Mouse (Mus musculus) C2C12 (cell line): ENCODE data around the gene Kcnma1. TPM values are rescaled to one million over a fixed set of nuclear protein-coding genes. Genes with fewer than 3 reads are reported as not detected.

Experiments used
- H3K27me3 ChIP-seq: one replicate; pipeline ENCODE4 v1.6.1; 2011; ENCODE audit not compliant: control insufficient read depth, insufficient read depth, insufficient read length
- H3K36me3 ChIP-seq: one replicate; pipeline ENCODE4 v1.6.1; 2011; ENCODE audit not compliant: control insufficient read depth, insufficient read depth
- H3K4me3 ChIP-seq: one replicate; pipeline ENCODE4 v1.5.1; 2011; ENCODE audit warnings: mild to moderate bottlenecking, control low read depth; ENCODE audit not compliant: poor library complexity, insufficient read depth, severe bottlenecking
- H3K79me2 ChIP-seq: one replicate; pipeline ENCODE4 v1.6.1; 2011; ENCODE audit not compliant: control insufficient read depth, insufficient read depth
- H3K79me3 ChIP-seq: one replicate; pipeline ENCODE4 v1.6.1; 2011; ENCODE audit warnings: low read depth, control low read depth
- H3ac ChIP-seq: one replicate; pipeline ENCODE3; 2011; ENCODE audit warnings: low read depth; ENCODE audit not compliant: control insufficient read depth, insufficient read length
- CEBPB ChIP-seq: IDR thresholded peaks from one replicate; pipeline ENCODE4 v1.6.1; 2011; ENCODE audit warnings: low read depth, mild to moderate bottlenecking, control low read depth, moderate library complexity
- CTCF ChIP-seq: IDR thresholded peaks from one replicate; pipeline ENCODE4 v1.5.1; 2011; ENCODE audit not compliant: control insufficient read depth, insufficient read depth, insufficient read length
- FOSL1 ChIP-seq: IDR thresholded peaks from one replicate; pipeline ENCODE4 v1.8.0; 2011; ENCODE audit warnings: mild to moderate bottlenecking, low read length; ENCODE audit not compliant: poor library complexity, insufficient read depth, severe bottlenecking
- MAX ChIP-seq: IDR thresholded peaks from one replicate; pipeline ENCODE4 v1.6.1; 2011; ENCODE audit warnings: mild to moderate bottlenecking, control low read depth
- MYOD1 ChIP-seq: IDR thresholded peaks from one replicate; pipeline ENCODE4 v1.6.1; 2011; ENCODE audit warnings: low read depth; ENCODE audit not compliant: control insufficient read depth, insufficient read length
- MYOG ChIP-seq: IDR thresholded peaks from one replicate; pipeline ENCODE4 v1.6.1; 2011; ENCODE audit not compliant: control insufficient read depth, insufficient read length; ENCODE audit errors: extremely low read depth
- USF1 ChIP-seq: IDR thresholded peaks from one replicate; pipeline ENCODE4 v1.6.1; 2011; ENCODE audit warnings: low read depth, mild to moderate bottlenecking, control low read depth, moderate library complexity
- polyA plus RNA-seq: library from polyadenylated mRNA; unstranded; fragments of >200 nt; fragmentation: generic; extraction: Trizol; gene quantifications from one replicate; pipeline ENCODE4 v1.2.1, GENCODE M21; 2012; ENCODE audit warnings: missing spikeins

Gene Kcnma1
- polyA plus RNA-seq, 1 experiment: not detected

DNA sequence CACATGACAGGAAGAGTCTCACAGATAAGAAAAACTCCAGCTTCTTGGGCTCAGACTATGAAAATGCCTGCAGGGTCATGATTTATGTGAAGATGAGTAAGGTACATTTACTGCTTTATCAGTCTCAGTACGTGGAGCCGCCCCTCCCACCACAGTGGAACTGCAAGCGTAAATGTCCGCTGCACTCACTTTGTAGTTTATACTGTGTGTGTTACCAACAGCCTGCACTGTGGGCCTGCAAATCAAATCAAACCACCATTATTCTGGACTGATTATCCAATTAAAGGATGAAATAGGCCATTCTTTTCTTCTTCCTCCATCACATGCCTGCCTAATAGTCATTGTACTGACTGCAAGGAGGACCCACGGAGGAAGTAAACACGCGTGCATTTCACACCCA lies 449.8 kb downstream of the Kcnma1 start:
- TF ChIP-seq CEBPB: no peak
- TF ChIP-seq MAX: no peak
- TF ChIP-seq MYOD1: no peak
- TF ChIP-seq FOSL1: no peak
- no peak for TF ChIP-seq MYOG
- TF ChIP-seq USF1: no peak
- TF ChIP-seq CTCF: no peak
- Histone ChIP-seq H3K27me3 (peaks cover 9% of the 10 kb centered on the region), H3K79me2 (no peaks in the 10 kb centered on the region), H3K36me3 (no peaks in the 10 kb centered on the region), H3ac (no peak overlapping the region), H3K4me3 (no peak overlapping the region), H3K79me3 (no peaks in the 10 kb centered on the region)

GRCm38 (mm10) chr14:23563180-23563579 lies 451.1 kb downstream of the Kcnma1 start:
- H3K4me3 ChIP-seq: no peak overlapping the region
- H3K79me3 ChIP-seq: no peaks in the 10 kb centered on the region
- no peaks in the 10 kb centered on the region for H3K36me3 ChIP-seq
- no peaks in the 10 kb centered on the region for H3K27me3 ChIP-seq
- H3ac ChIP-seq: no peak overlapping the region
- no peaks in the 10 kb centered on the region for H3K79me2 ChIP-seq
- TF ChIP-seq MYOD1: no peak
- TF ChIP-seq USF1: no peak
- no peak for TF ChIP-seq CEBPB
- TF ChIP-seq MAX: no peak
- no peak for TF ChIP-seq MYOG
- TF ChIP-seq FOSL1: no peak
- no peak for TF ChIP-seq CTCF

DNA sequence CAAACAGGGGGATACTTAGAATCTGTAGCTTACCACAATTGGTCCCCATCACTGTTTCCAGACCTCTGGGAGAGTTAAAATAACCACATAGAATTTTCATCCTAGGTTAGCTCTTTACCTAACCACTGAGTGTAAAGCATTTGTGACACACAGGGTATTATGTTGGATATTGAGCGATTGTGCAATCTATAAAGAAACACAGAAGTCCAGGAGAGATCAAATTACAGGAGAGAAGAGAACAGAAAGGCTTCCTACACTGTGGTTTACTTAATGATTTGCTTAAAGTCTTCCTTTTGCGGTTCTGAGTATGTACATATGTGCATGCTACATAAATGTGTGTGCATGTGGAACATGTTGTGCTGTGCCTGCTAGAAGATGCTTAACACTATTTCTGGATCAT lies 458.6 kb downstream of the Kcnma1 start:
- Histone ChIP-seq H3K36me3 (no peaks in the 10 kb centered on the region), H3K27me3 (no peaks in the 10 kb centered on the region), H3K4me3 (no peak overlapping the region), H3ac (no peak overlapping the region), H3K79me3 (no peaks in the 10 kb centered on the region), H3K79me2 (no peaks in the 10 kb centered on the region)
- TF ChIP-seq MYOG: no peak
- TF ChIP-seq USF1: no peak
- no peak for TF ChIP-seq MYOD1
- peak; percentile 92 for TF ChIP-seq CEBPB
- no peak for TF ChIP-seq MAX
- TF ChIP-seq CTCF: no peak

- H3K4me3 ChIP-seq: no peak overlapping the region
- H3K79me3 ChIP-seq: no peaks in the 10 kb centered on the region
- H3ac ChIP-seq: no peak overlapping the region
- H3K79me2 ChIP-seq: no peaks in the 10 kb centered on the region
- no peaks in the 10 kb centered on the region for H3K27me3 ChIP-seq
- TF ChIP-seq USF1: no peak
- no peak for TF ChIP-seq MYOG
- TF ChIP-seq CTCF: no peak
- no peak for TF ChIP-seq MYOD1
- no peak for TF ChIP-seq MAX
- no peak for TF ChIP-seq CEBPB
- TF ChIP-seq FOSL1: no peak
- H3K36me3 ChIP-seq: no peaks in the 10 kb centered on the region
Observed at GRCm38 (mm10) chr14:23552252-23552974, 461.9 kb downstream of the Kcnma1 start.

DNA sequence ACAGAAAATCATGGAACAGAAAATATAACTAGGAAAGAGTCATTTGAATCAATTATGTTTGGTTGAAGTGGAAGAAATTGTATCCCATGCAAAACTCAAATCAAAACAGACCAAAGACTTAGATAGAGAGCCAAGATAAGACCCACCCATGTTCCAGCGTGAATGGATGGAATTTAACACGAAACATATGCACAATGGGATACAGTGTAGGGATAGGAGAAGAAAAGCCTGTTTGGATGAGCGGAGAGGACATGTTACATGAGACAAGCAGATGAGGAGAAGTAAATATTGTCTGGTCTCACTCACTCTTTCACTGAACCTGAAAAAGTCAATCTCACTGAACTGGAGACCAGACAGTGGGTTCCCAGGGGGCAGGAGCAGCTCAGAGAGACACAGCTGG lies 463.8 kb downstream of the Kcnma1 start:
- Histone ChIP-seq H3K27me3 (no peaks in the 10 kb centered on the region), H3K4me3 (no peak overlapping the region)
- TF ChIP-seq CEBPB: no peak
- no peak for TF ChIP-seq CTCF
- no peak for TF ChIP-seq USF1
- TF ChIP-seq MAX: no peak
- TF ChIP-seq MYOD1: no peak
- no peak for TF ChIP-seq FOSL1
- no peak for TF ChIP-seq MYOG

More for the DNA sequence above, 463.8 kb downstream of the Kcnma1 start:
- Histone ChIP-seq H3ac (no peak overlapping the region), H3K79me2 (no peaks in the 10 kb centered on the region), H3K36me3 (no peaks in the 10 kb centered on the region), H3K79me3 (no peaks in the 10 kb centered on the region)
